Mouse (Mus musculus) gastrocnemius, postnatal 4 days (tissue): ENCODE results near the gene Tsnax. TPM values are rescaled to one million over a fixed set of nuclear protein-coding genes. Genes with fewer than 3 reads are reported as not detected.
A peak's percentile ranks its signal among the peaks of the same experiment; 100 is the strongest.

Experiments
- DNase-seq, 2 experiments: peaks; one replicate each; pipeline ENCODE4 v3.0.0; 2021 to 2022; ENCODE audit warnings: low spot score in 2 of 2, mixed read lengths in 2 of 2
- microRNA-seq: library from miRNA; unstranded; fragments of <30 nt; microRNA quantifications from one replicate; pipeline ENCODE4 v1.2.0, GENCODE M21; 2021
- total RNA-seq, 2 experiments: library from RNA; stranded (reverse); gene quantifications; 2 replicates each; pipeline ENCODE4 v1.2.3; 2021

Gene Tsnax
- total RNA-seq, 2 experiments from 2014 or later: 78.6 to 87.9 TPM

- no peak for DNase-seq
Measured at GRCm38 (mm10) chr8:125077326-125077725, 64.5 kb downstream of the Tsnax start.

GRCm38 (mm10) chr8:125078771-125079384, 66.1 kb downstream of the Tsnax start:
- peak in 1 of 2 experiments; percentile 29 for DNase-seq

- no peak for DNase-seq
Measured at GRCm38 (mm10) chr8:125080388-125081344, 67.9 kb downstream of the Tsnax start.

GRCm38 (mm10) chr8:125083746-125084145, 70.9 kb downstream of the Tsnax start:
- peak in 1 of 2 experiments; percentile 51 for DNase-seq

Small RNA genes lying within 50 kb of the gene (microRNA-seq; reads per million reads assigned to microRNA genes)
- not detected for gene Gm22197

Other genes with a start within 250 kb of the Tsnax start
- under 1 TPM; 0.12 to 0.13 TPM for gene Trim67, start 219.9 kb upstream of the Tsnax start, total RNA-seq
- 100 to 1,000 TPM; 108 to 109 TPM for gene Gnpat, start 150.0 kb upstream of the Tsnax start, total RNA-seq
- 10 to 100 TPM; 36.7 to 37.0 TPM for gene 2810004N23Rik, start 149.9 kb upstream of the Tsnax start, total RNA-seq
- 10 to 100 TPM; 10.4 to 11.3 TPM for gene Exoc8, start 115.3 kb upstream of the Tsnax start, total RNA-seq
- 10 to 100 TPM; 11.7 to 11.9 TPM for gene Sprtn, start 115.1 kb upstream of the Tsnax start, total RNA-seq
- 10 to 100 TPM; 53.0 to 53.5 TPM for gene Egln1, start 63.7 kb upstream of the Tsnax start, total RNA-seq
- gene Disc1, start 41.2 kb downstream of the Tsnax start, total RNA-seq: 1 to 10 TPM; 4.7 to 5.6 TPM